Mouse (Mus musculus) layer of hippocampus, adult 2 months (tissue): ENCODE measurements at regions not wholly inside any gene's neighbourhood (a gene's known extent, or its start where the extent isn't known, plus 50 kb on each side); places are given as distances from the start of the nearest gene placed in this dataset.

Experiments used
- DNase-seq, 2 experiments: peaks; one replicate each; pipeline ENCODE4 v3.0.0; 2022; ENCODE audit warnings: low spot score in 2 of 2
- H3K27ac ChIP-seq: fragments of 200-600 bp; 2 replicates; pipeline ENCODE4 v1.8.1; 2022
- H3K4me3 ChIP-seq: fragments of 200-600 bp; 2 replicates; pipeline ENCODE4 v1.8.1; 2022; ENCODE audit warnings: mild to moderate bottlenecking
- CTCF ChIP-seq: fragments of 200-600 bp; conservative IDR thresholded peaks from 2 replicates; pipeline ENCODE4 v1.8.1; 2022; ENCODE audit warnings: antibody characterized with exemption, mild to moderate bottlenecking, moderate library complexity

GRCm38 (mm10) chr9:33903991-33904570, 581.6 kb upstream of the Kirrel3 start:
- H3K27ac ChIP-seq, result peak overlapping the region; percentile 39
- H3K4me3 ChIP-seq, result no peak overlapping the region
- TF ChIP-seq CTCF, result no peak
- no peak for DNase-seq

DNA sequence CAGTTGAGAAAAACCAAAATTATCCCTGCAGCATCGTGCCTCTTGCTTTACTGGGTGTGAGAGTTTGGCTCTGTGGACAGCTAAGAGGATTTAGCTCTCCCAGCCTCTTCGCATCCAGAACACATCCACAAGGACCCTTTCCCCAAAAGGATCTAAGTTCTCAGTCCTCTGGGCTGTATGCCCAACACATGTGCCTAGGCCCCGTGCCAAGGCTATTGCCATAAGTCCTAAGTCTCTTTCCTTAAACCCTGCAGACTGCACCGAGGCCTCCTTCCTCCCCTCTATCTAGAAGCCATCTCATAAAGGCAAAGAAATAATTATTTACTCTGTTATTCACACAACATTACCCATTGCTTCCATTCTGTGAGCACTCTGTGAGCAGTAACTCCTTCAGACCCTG, 570.8 kb upstream of the Kirrel3 start:
- no peak for DNase-seq
- Histone ChIP-seq H3K27ac (no peak overlapping the region), H3K4me3 (no peak overlapping the region)
- TF ChIP-seq CTCF, result no peak

- no peak for DNase-seq
- TF ChIP-seq CTCF, result no peak
- no peak overlapping the region for H3K27ac ChIP-seq
- no peak overlapping the region for H3K4me3 ChIP-seq
Measured at GRCm38 (mm10) chr9:33915349-33916056, 570.2 kb upstream of the Kirrel3 start.

DNA sequence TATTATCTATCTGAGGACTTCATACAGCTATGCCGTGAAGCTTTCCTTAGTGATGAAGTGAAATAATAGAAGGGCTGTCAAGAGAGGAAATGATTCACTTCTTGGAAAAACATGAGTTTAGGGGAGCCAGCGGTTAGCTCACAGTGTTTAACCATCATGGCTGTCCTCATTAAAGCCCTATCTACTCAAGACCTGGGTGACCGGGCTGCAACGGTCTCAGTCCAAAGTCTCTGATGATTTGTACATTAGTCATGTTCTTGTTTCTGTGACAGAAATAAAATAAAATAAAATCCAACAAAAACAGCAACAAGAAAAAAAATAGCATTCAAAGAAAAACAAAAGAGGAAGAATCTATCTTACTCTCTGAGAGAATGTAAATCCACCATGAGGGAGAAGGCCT, 555.4 kb upstream of the Kirrel3 start:
- Histone ChIP-seq H3K4me3 (no peak overlapping the region), H3K27ac (no peak overlapping the region)
- no peak for DNase-seq
- TF ChIP-seq CTCF, result no peak

DNA sequence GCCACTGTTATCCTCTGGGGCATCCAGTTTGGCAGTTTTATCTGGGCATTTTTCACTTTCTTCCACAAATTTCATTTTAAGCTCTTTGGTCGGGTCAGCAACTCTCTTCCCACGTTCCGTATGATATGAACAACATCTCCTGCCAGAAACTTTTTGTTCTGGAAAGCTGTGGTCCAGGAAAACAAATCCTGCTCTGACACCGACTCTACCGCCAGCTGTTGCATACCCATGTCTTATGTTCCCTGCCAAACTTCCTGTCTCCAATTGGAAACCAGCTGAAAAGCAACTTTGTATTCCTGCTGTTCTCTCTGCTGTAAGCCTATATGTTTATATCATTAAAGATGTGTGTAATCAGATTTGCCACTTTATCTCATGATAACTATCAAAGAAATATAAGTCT, 551.6 kb upstream of the Kirrel3 start:
- no peak for DNase-seq
- no peak; the same call in 1 of the 2 replicates for TF ChIP-seq CTCF
- Histone ChIP-seq H3K27ac (no peak overlapping the region), H3K4me3 (no peak overlapping the region)

- no peak for DNase-seq
- no peak for TF ChIP-seq CTCF
- no peak overlapping the region for H3K27ac ChIP-seq
- no peak overlapping the region for H3K4me3 ChIP-seq
Measured at GRCm38 (mm10) chr9:33954319-33954718, 531.4 kb upstream of the Kirrel3 start.
